Mouse (Mus musculus) Patski (cell line): ENCODE results near the gene Angptl8. TPM values are rescaled to one million over a fixed set of nuclear protein-coding genes. Genes with fewer than 3 reads are reported as not detected.

Source experiments
- ATAC-seq: fragments of 100-300 bp; one replicate; pipeline ENCODE4 v1.8.0; 2021
- CTCF ChIA-PET: fragments of 350-600 bp; sonication (Branson Sonifier 250); formaldehyde crosslinking; loops from one replicate; lab custom pipeline; 2022; ENCODE audit warnings: inconsistent platforms; lab: Charles Lee
- POLR2A ChIA-PET: fragments of 350-600 bp; sonication (Branson Sonifier 250); formaldehyde crosslinking; loops from one replicate; lab custom pipeline; 2022; ENCODE audit warnings: antibody characterized with exemption, inconsistent platforms; lab: Charles Lee
- DNase-seq: peaks from one replicate; pipeline ENCODE4 v3.0.0-alpha.2; 2011; ENCODE audit warnings: low read depth, low spot score
- H3K27me3 ChIP-seq: fragments of 371-371 bp; one replicate; pipeline ENCODE4 v1.5.1; 2021
- CTCF ChIP-seq: fragments of 100-300 bp; IDR thresholded peaks from one replicate; pipeline ENCODE4 v1.5.1; 2021
- in situ Hi-C: fragments of 300-500 bp; cut with MboI; formaldehyde crosslinking; loops from 3 replicates; pipeline ENCODE4 v1.11.1; 2018; ENCODE audit warnings: low pct_unique_long_range_greater_than_20kb, mixed read lengths
- polyA plus RNA-seq: library from polyadenylated mRNA; unstranded; gene quantifications from one replicate; pipeline ENCODE4 v1.2.3, GENCODE M21; 2021

The Angptl8 gene
- polyA plus RNA-seq, 1 experiment from 2014 or later = 15.2 TPM

DNA sequence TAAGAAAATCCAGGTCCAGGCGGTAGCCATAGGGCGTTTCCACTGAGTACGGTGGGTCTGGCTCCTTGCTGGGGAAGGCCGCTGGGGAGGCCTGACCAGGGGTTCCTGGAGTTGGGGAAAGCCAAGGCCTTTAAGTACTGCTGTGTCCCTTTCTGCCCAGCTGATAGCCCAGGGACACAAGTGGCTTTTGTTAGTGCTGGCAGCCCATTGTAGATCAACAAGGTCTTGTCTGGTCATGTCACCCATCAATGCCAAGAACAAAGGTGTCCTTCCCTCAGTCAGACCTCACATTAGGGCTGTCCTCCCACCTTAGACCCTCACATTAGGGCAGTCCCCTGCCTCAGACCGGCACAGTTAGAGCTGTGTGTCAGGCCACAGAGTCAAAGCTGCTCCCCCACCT, 39.7 kb upstream of the Angptl8 start:
- no peak for TF ChIP-seq CTCF
- POLR2A ChIA-PET = interaction anchor here (0.6 to 1.1 kb wide), 2 partner anchors 35 to 47 kb away, joined by 3 read pairs; no protein-coding TSS in a partner anchor
- CTCF ChIA-PET = interaction anchor here (1.2 kb wide), 1 partner anchor 9 kb away, joined by 3 read pairs; no protein-coding TSS in a partner anchor
- in situ Hi-C loops = no loop called here
- DNase-seq (no peak), ATAC-seq (no peak)
- no peaks in the 10 kb centered on the region for H3K27me3 ChIP-seq

DNA sequence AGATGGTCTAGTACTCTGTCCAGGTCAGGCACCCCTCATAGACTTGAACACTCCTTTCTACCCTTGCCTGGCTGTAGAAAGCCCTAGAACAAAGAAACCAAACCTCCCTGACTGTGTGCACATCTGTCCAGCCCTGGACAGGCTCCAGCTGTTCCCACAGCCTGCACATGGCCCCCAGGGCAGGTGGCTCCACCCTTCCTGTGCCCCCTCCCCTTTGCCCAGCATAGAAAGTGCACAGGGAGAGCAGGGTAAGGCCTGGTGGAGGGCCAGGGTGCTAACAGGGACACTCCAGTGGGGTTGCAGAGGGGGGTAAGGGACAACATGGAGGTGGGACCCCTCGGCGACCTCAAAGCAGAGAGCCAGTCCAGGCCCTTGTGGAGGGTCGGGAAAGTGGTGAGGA, 39.1 kb upstream of the Angptl8 start:
- CTCF ChIA-PET = interaction anchor here (1.2 kb wide), 1 partner anchor 8 kb away, joined by 3 read pairs; no protein-coding TSS in a partner anchor
- ATAC-seq = no peak
- in situ Hi-C loops = no loop called here
- POLR2A ChIA-PET = interaction anchor here (0.6 kb wide), 1 partner anchor 46 kb away, joined by 3 read pairs; no protein-coding TSS in a partner anchor
- no peak for DNase-seq
- no peak for TF ChIP-seq CTCF
- H3K27me3 ChIP-seq = no peaks in the 10 kb centered on the region

DNA sequence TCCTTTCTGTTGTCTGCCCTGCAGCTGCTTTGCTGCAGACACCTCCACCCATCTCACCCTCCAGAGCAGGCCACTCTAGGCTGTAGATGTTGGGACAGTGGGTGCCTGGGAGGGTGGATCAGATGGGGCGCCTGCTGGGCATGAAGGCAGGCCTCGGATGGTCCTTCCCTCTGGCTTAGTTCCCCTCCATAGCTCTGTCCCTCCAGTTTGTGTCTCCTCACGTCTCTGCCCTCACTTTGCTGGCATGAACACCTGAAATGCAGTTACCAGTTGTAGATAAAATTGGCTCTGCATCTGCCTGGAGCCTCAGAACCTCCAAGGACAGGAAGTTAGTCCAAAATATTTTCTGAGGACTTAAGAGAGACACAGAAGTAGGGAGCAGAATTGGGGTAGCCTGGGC, 38.4 kb upstream of the Angptl8 start:
- ChIA-PET CTCF (no interaction called here), POLR2A (no interaction called here)
- no peak for TF ChIP-seq CTCF
- no peak for DNase-seq
- ATAC-seq = no peak
- no peaks in the 10 kb centered on the region for H3K27me3 ChIP-seq
- in situ Hi-C loops = no loop called here

DNA sequence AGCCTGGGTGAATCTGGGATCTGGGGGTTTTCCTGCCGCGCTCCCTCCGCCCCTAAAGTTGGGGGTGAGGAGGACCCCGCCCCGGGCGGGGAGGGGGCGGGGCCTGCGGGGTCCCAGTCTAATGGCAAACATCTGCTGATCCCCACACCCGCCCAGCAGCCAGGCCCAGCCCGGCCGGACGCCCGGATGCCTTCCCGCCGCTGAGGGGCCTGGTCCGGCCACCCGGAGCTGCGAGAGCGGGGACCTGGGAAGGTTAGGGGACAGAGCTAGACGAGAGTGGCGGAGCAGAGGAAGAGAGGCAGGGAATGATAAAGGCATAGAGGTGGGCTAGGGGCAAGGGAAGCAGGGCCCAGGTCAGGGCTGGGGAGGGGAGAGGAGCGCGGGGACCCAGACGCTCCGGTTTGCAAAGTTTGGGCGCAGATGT, 37.4 kb upstream of the Angptl8 start:
- H3K27me3 ChIP-seq = no peaks in the 10 kb centered on the region
- ChIA-PET POLR2A (interaction anchor here (1.4 kb wide), 1 partner anchor 44 kb away, joined by 4 read pairs; no protein-coding TSS in a partner anchor), CTCF (interaction anchor here (1.0 to 1.6 kb wide), 2 partner anchors 37 to 44 kb away, joined by 3 to 4 read pairs; no protein-coding TSS in a partner anchor)
- ATAC-seq (peak; percentile 37), DNase-seq (no peak)
- TF ChIP-seq CTCF = no peak
- in situ Hi-C loops = no loop called here

DNA sequence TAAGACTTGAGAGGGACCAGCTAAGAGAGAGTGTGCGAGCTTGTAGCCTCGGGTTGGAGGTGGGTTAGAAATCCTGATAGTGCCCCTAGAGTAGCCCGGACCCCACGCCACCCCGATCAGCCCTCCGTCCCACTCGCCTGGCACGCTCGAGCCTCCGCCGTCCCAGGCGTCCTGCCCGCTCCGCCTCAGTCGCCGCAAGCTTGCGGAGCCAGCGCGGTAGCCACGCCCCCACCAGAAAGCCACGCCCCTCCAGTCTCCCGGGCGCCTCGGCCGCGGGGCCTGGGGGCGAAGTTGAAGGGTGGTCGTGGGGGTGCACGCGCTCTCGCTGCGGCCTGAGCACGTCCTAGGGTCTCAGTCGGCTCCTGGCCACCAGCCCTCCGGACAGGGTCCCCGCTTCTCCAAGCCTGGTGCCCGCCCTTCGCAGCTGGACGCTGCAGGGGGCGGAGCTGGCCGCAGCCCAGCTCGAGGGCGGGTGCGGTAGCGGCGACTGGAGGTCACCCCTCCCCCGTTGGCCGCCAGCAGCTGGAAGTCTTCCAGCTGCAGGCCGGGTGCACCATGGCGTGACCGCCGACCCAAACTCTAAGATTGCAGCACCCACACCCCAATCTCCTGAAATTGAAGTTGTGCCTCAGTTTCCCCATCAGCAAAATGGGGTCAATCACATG, 36.8 kb upstream of the Angptl8 start, which contains the start of gene Kank2:
Kank2 (minus strand) TSS at position 400 of the 665 bp plus-strand sequence.
- peak; percentile 77 for ATAC-seq
- in situ Hi-C loops = no loop called here
- peak; percentile 20 for DNase-seq

DNA sequence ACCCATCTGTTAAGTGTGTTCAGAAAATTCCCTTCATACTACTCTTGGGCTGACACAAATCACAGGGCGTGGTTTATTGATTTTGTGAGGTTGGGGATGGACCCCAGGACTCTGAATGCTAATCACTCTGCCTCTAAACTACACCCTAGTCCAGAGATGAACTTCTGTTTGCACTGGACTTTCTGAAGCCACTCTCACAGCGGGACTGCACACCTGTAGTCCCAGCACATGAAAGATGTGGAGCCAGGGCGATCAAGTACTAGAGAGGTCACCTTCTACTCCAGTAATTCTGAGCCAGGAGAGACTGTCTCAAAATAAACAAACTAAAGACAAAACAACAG, 36.3 kb upstream of the Angptl8 start:
- in situ Hi-C loops = no loop called here
- POLR2A ChIA-PET = interaction anchor here (1.4 kb wide), 1 partner anchor 45 kb away, joined by 4 read pairs; no protein-coding TSS in a partner anchor
- ATAC-seq = no peak

More for the DNA sequence above, 36.8 kb upstream of the Angptl8 start, which contains the start of gene Kank2:
- TF ChIP-seq CTCF = no peak
- ChIA-PET CTCF (interaction anchor here (1.0 to 1.6 kb wide), 2 partner anchors 38 to 44 kb away, joined by 3 to 4 read pairs; no protein-coding TSS in a partner anchor), POLR2A (interaction anchor here (1.4 kb wide), 1 partner anchor 45 kb away, joined by 4 read pairs; no protein-coding TSS in a partner anchor)
- H3K27me3 ChIP-seq = no peaks in the 10 kb centered on the region

DNA sequence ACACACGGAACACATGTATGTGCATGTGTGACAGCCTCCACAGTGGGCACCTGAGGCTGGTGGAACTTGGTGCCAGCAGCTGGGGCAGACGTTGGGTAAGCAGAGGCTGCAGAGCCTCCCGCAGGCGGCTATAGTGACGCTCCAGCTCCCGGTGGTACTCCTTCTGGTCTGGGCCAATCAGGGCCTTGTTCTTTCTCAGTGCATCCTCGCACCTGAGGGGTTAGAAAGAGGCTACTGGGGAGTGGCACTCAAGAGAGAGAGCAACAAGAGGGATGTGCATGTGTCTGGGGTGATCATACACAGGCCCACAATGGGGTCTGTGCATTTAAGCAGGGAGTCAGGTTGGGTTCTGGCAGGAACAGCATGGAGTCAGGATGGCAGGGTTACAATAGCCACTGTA, 34.2 kb upstream of the Angptl8 start:
- ChIA-PET POLR2A (no interaction called here), CTCF (no interaction called here)
- in situ Hi-C loops = loop anchor here (5.0 kb wide), 1 partner anchor 49 kb away; no protein-coding TSS in a partner anchor
- H3K27me3 ChIP-seq = no peaks in the 10 kb centered on the region
- DNase-seq = no peak
- no peak for TF ChIP-seq CTCF
- no peak for ATAC-seq

More for the DNA sequence above, 36.3 kb upstream of the Angptl8 start:
- no peak for DNase-seq
- TF ChIP-seq CTCF = no peak
- H3K27me3 ChIP-seq = no peaks in the 10 kb centered on the region
- CTCF ChIA-PET = interaction anchor here (1.6 kb wide), 1 partner anchor 38 kb away, joined by 4 read pairs; no protein-coding TSS in a partner anchor

DNA sequence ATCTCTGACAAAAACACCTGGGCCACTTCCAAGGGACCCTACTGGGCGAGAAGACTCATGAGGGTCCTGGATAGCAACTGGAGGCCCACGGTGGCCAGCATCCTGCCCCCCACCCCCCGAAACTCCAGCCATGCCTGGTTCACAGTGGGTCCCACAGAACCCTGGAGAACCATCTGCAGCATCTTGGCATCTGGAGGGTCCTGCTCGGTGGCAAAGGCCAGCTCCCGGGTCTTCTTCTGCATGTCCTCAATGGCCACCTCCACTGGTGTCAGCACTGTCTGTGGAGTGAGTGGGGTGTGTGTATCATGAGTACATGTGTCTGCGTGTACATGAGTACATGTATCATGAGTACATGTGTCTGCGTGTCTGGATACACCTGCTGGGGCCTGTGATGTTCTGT, 33.7 kb upstream of the Angptl8 start:
- ATAC-seq (no peak), DNase-seq (no peak)
- ChIA-PET CTCF (no interaction called here), POLR2A (no interaction called here)
- in situ Hi-C loops = loop anchor here (5.0 kb wide), 1 partner anchor 49 kb away; no protein-coding TSS in a partner anchor
- H3K27me3 ChIP-seq = no peaks in the 10 kb centered on the region
- no peak for TF ChIP-seq CTCF

DNA sequence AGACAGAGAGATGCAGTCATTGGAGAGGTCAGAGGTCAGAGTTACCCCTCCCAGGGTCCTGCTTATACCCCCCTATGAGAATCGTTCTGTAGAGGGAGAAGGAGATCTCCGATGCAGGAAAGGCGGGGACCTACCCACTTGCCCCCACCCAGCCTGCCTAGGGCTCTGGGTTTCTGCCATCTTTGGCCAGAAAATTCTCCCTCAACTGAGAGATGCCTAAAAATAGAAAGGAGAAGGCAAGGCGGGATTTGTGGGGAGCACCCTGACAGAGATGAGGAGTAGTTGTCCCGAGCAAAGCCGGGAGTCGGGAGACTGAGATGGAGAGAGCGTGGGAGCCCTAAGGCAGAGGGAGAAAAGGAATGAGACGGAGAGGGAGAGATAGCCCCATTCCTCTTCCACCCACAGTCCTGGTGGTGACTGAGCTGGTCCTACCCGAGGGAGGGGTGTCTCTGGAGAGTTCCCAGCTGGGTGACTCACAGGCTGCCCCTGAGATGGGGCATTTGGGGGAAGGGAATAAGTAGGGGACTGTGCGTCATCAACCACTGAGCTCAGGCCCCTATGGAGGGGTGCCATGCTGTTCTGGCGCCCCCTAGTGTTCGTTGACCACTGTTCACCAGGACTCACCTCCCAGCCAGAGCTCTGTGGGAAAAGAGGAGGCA, 31.2 kb upstream of the Angptl8 start:
- no peaks in the 10 kb centered on the region for H3K27me3 ChIP-seq
- TF ChIP-seq CTCF = no peak
- in situ Hi-C loops = loop anchor here (5.0 kb wide), 1 partner anchor 52 kb away; no protein-coding TSS in a partner anchor
- peak; percentile 86 for ATAC-seq
- ChIA-PET POLR2A (no interaction called here), CTCF (interaction anchor here (0.7 to 2.1 kb wide), 20 partner anchors 8 to 205 kb away, joined by 3 to 20 read pairs (median 4); partner anchors contain the start of genes Angptl8 and Spc24)
- peak; percentile 93 for DNase-seq

DNA sequence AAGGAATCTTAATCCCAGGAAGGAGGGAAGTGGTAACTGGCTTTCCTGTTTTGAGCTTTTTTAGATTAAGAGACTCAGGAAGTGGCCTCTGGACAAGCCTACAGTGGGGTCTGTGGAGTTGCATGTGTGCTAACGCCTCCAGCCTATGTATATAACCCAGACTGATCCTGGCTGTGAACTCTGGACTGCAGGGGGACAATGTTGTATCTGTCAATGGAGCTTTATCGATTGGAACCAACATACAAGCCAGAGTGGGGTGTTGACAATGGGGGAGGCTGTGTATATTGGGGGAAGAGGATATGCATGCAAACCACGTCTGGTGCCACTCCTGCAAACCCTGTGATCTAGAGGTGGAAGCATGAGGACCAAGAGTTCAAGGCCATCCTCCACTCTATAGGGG, 28.9 kb upstream of the Angptl8 start:
- TF ChIP-seq CTCF = no peak
- CTCF ChIA-PET = no interaction called here
- in situ Hi-C loops = no loop called here
- no peak for DNase-seq
- ATAC-seq = no peak
- POLR2A ChIA-PET = no interaction called here
- no peaks in the 10 kb centered on the region for H3K27me3 ChIP-seq
